Mouse (Mus musculus): ENCODE measurements around the gene Snrpc. TPM values are rescaled to one million over a fixed set of nuclear protein-coding genes. Genes with fewer than 3 reads are reported as not detected.

Gene Snrpc
- polyA plus RNA-seq, 1 experiment = 173 TPM

DNA sequence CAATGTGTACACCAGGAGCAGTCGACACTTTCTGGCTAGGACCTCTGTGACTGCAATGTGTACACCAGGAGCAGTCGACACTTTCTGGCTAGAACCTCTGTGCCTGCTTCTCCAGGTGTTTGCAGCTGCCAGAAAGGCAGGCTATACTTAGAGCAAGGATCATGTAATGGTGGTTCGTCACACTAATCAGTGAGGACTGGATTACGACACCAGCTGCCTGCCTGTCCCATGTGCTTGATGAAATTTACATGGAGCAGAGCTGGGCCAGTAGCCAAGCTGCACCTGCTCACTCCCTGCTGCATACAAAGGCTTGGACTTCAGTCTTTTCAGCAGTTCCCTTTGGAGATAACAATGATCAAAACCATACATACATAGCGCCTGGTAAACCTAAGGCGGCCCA lies 41.2 kb upstream of the Snrpc start:
- Histone ChIP-seq H3K4me3 (ENCODE audit: control insufficient read depth, low read depth, low read length) (no peak overlapping the region), H3K27ac (ENCODE audit: control insufficient read depth, insufficient read depth, low read depth, low read length) (peak overlapping the region; percentile 33; the same call in 1 of the 2 replicates)

DNA sequence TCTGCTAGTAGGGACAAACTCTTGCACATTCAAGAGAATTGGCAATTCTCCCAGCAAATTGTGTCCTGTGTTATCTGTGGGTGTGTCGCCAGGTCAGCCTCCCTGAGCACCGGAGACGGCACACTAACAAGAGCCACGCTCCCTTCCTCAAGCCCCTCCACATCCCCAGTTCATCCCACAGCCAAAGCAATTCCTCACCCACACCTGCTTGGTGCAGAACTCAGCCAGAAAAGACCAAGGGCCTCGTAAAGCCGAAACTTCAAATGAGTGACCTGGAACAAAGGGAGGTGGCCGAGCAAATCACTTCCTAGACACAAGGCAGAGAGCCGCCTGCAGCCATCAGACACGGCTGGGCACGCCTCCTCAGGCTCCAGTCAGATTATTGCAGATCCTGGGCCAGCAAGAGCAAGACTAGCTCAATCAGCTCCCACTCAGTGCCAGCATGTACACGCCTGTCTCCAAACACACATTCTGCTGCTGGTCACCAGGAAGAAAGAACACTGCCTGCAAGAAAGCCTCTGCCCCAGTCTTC lies 40.5 kb upstream of the Snrpc start:
- Histone ChIP-seq H3K36me3 (ENCODE audit: control insufficient read depth, insufficient read depth, low read length) (no peaks in the 10 kb centered on the region), H3K4me3 (ENCODE audit: control insufficient read depth, low read depth, low read length) (no peak overlapping the region), H3K27ac (ENCODE audit: control insufficient read depth, insufficient read depth, low read depth, low read length) (peak overlapping the region; percentile 52), H3K27me3 (ENCODE audit: control insufficient read depth, insufficient read depth, low read length) (no peaks in the 10 kb centered on the region), H3K4me1 (ENCODE audit: control insufficient read depth, insufficient read depth, low read length) (peaks cover 3% of the 10 kb centered on the region; the same call in 1 of the 2 replicates)
- no peak for TF ChIP-seq CTCF (IDR thresholded peaks at IDR 0.05; ENCODE audit: control insufficient read depth, insufficient read depth, insufficient replicate concordance, low read depth, low read length)

More for the DNA sequence above, 41.2 kb upstream of the Snrpc start:
- Histone ChIP-seq H3K27me3 (ENCODE audit: control insufficient read depth, insufficient read depth, low read length) (no peaks in the 10 kb centered on the region), H3K36me3 (ENCODE audit: control insufficient read depth, insufficient read depth, low read length) (no peaks in the 10 kb centered on the region), H3K4me1 (ENCODE audit: control insufficient read depth, insufficient read depth, low read length) (peaks cover 3% of the 10 kb centered on the region; the same call in 1 of the 2 replicates)
- TF ChIP-seq CTCF (IDR thresholded peaks at IDR 0.05; ENCODE audit: control insufficient read depth, insufficient read depth, insufficient replicate concordance, low read depth, low read length) = no peak
- no peak for TF ChIP-seq POLR2A (IDR thresholded peaks at IDR 0.05; ENCODE audit: control insufficient read depth, low read depth, low read length)

- no peaks in the 10 kb centered on the region for H3K27me3 ChIP-seq (ENCODE audit: control insufficient read depth, insufficient read depth, low read length)
- no peaks in the 10 kb centered on the region for H3K36me3 ChIP-seq (ENCODE audit: control insufficient read depth, insufficient read depth, low read length)
- H3K27ac ChIP-seq (ENCODE audit: control insufficient read depth, insufficient read depth, low read depth, low read length) = no peak overlapping the region
- TF ChIP-seq POLR2A (IDR thresholded peaks at IDR 0.05; ENCODE audit: control insufficient read depth, low read depth, low read length) = no peak
- TF ChIP-seq CTCF (IDR thresholded peaks at IDR 0.05; ENCODE audit: control insufficient read depth, insufficient read depth, insufficient replicate concordance, low read depth, low read length) = no peak
- H3K4me3 ChIP-seq (ENCODE audit: control insufficient read depth, low read depth, low read length) = no peak overlapping the region
- H3K4me1 ChIP-seq (ENCODE audit: control insufficient read depth, insufficient read depth, low read length) = peaks cover 5% of the 10 kb centered on the region; the same call in 1 of the 2 replicates
These were observed 38.0 kb upstream of the Snrpc start for GRCm38 (mm10) chr17:27799771-27800584.

DNA sequence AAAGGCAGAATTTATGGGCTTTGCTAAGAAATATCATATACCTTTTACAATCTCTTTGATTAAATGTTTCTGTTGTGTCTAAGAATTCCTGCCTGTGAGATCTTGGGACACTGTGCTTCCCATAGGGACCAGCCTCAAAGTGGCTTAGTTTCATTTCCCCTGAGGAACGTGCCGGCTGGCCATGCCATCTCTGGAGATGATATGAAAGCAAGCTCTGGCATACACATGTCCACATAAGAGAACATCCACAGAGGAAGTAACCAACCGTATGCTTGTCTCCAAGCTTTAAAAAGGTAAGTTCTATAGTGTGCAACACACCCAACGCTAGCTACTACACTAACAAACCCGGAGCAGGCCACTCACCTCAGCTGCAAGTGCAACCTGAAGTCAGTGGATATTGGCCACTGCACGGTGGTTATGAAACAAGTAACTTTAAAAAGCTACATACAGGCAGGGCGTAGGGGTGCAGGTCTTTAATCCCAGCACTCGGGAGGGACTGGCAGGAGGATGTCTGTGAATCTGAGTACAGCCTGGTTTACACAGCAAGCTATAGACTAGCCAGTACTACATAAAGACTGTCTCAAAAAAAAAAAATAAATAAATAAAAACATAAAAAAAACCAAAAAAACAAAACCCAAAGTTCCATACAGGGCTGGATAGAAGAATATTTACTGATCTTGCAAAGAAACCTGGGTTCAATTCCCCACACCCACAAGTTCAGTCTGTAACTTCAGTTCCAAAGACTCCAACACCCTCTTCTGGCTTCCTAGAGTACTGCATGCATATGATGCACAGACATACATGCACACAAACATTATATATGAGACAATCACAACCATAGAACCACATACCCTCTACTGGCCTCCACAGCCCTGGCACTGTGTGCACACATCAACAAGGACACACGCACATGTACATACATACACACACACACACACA lies 37.0 kb upstream of the Snrpc start:
- Histone ChIP-seq H3K36me3 (ENCODE audit: control insufficient read depth, insufficient read depth, low read length) (no peaks in the 10 kb centered on the region), H3K27me3 (ENCODE audit: control insufficient read depth, insufficient read depth, low read length) (no peaks in the 10 kb centered on the region), H3K4me3 (ENCODE audit: control insufficient read depth, low read depth, low read length) (no peak overlapping the region), H3K4me1 (ENCODE audit: control insufficient read depth, insufficient read depth, low read length) (peaks cover 5% of the 10 kb centered on the region; the same call in 1 of the 2 replicates), H3K27ac (ENCODE audit: control insufficient read depth, insufficient read depth, low read depth, low read length) (no peak overlapping the region)
- TF ChIP-seq CTCF (IDR thresholded peaks at IDR 0.05; ENCODE audit: control insufficient read depth, insufficient read depth, insufficient replicate concordance, low read depth, low read length) = no peak
- no peak for TF ChIP-seq POLR2A (IDR thresholded peaks at IDR 0.05; ENCODE audit: control insufficient read depth, low read depth, low read length)

- peaks cover 5% of the 10 kb centered on the region for H3K4me1 ChIP-seq (ENCODE audit: control insufficient read depth, insufficient read depth, low read length)
- no peaks in the 10 kb centered on the region for H3K27me3 ChIP-seq (ENCODE audit: control insufficient read depth, insufficient read depth, low read length)
- TF ChIP-seq CTCF (IDR thresholded peaks at IDR 0.05; ENCODE audit: control insufficient read depth, insufficient read depth, insufficient replicate concordance, low read depth, low read length) (no peak), POLR2A (IDR thresholded peaks at IDR 0.05; ENCODE audit: control insufficient read depth, low read depth, low read length) (no peak)
- H3K36me3 ChIP-seq (ENCODE audit: control insufficient read depth, insufficient read depth, low read length) = no peaks in the 10 kb centered on the region
- H3K4me3 ChIP-seq (ENCODE audit: control insufficient read depth, low read depth, low read length) = no peak overlapping the region
- H3K27ac ChIP-seq (ENCODE audit: control insufficient read depth, insufficient read depth, low read depth, low read length) = no peak overlapping the region
These were observed 34.2 kb upstream of the Snrpc start for GRCm38 (mm10) chr17:27803752-27804151.

- Histone ChIP-seq H3K27ac (ENCODE audit: control insufficient read depth, insufficient read depth, low read depth, low read length) (no peak overlapping the region; the same call in 1 of the 2 replicates), H3K27me3 (ENCODE audit: control insufficient read depth, insufficient read depth, low read length) (no peaks in the 10 kb centered on the region), H3K36me3 (ENCODE audit: control insufficient read depth, insufficient read depth, low read length) (no peaks in the 10 kb centered on the region), H3K4me1 (ENCODE audit: control insufficient read depth, insufficient read depth, low read length) (peaks cover 5% of the 10 kb centered on the region), H3K4me3 (ENCODE audit: control insufficient read depth, low read depth, low read length) (no peak overlapping the region)
- no peak for TF ChIP-seq CTCF (IDR thresholded peaks at IDR 0.05; ENCODE audit: control insufficient read depth, insufficient read depth, insufficient replicate concordance, low read depth, low read length)
- TF ChIP-seq POLR2A (IDR thresholded peaks at IDR 0.05; ENCODE audit: control insufficient read depth, low read depth, low read length) = no peak
These were observed 33.7 kb upstream of the Snrpc start for GRCm38 (mm10) chr17:27804156-27804690.

Data from testis, adult 2 months (tissue).